Mouse (Mus musculus) forebrain, postnatal 0 days (tissue): ENCODE data around the gene Hipk3. TPM values are rescaled to one million over a fixed set of nuclear protein-coding genes. Genes with fewer than 3 reads are reported as not detected.
A peak's percentile ranks its signal among the peaks of the same experiment; 100 is the strongest.

Experiments used
- ATAC-seq: fragments of 200-750 bp; cut with Nextera tagmentation; 2 replicates; pipeline ENCODE4 v1.8.0; 2017; ENCODE audit warnings: mild to moderate bottlenecking, moderate library complexity
- DNase-seq: peaks from one replicate; pipeline ENCODE4 v3.0.0-alpha.2; 2015
- H3K27ac ChIP-seq: fragments of 300-500 bp; sonication (generic); 2 replicates; pipeline ENCODE4 v1.5.1; 2014; ENCODE audit warnings: low read depth, mild to moderate bottlenecking, antibody characterized with exemption, low read length, moderate library complexity, mixed read lengths
- H3K27me3 ChIP-seq: fragments of 300-500 bp; sonication (generic); 2 replicates; pipeline ENCODE4 v1.6.1; 2014; ENCODE audit warnings: mild to moderate bottlenecking, low read length, mixed read lengths; ENCODE audit not compliant: insufficient read depth
- H3K36me3 ChIP-seq: fragments of 300-500 bp; sonication (generic); 2 replicates; pipeline ENCODE4 v1.6.1; 2014; ENCODE audit warnings: mild to moderate bottlenecking, moderate library complexity; ENCODE audit not compliant: insufficient read depth
- H3K4me1 ChIP-seq: fragments of 300-500 bp; sonication (generic); 2 replicates; pipeline ENCODE4 v1.6.1; 2014; ENCODE audit warnings: antibody characterized with exemption; ENCODE audit not compliant: insufficient read depth
- H3K4me2 ChIP-seq: fragments of 300-500 bp; sonication (generic); 2 replicates; pipeline ENCODE4 v1.6.1; 2014; ENCODE audit warnings: low read depth, mild to moderate bottlenecking, moderate library complexity
- H3K4me3 ChIP-seq: fragments of 300-500 bp; sonication (generic); 2 replicates; pipeline ENCODE4 v1.5.1; 2014; ENCODE audit warnings: low read depth, low read length, mixed read lengths
- H3K9ac ChIP-seq: fragments of 300-500 bp; sonication (generic); 2 replicates; pipeline ENCODE4 v1.6.1; 2014; ENCODE audit warnings: mild to moderate bottlenecking
- H3K9me3 ChIP-seq: fragments of 300-500 bp; sonication (generic); 2 replicates; pipeline ENCODE4 v1.6.1; 2016; ENCODE audit warnings: low read length
- CTCF ChIP-seq: sonication (generic); IDR thresholded peaks from 2 replicates; pipeline ENCODE4 v1.5.1; 2016; ENCODE audit warnings: antibody characterized with exemption, control low read depth, low read depth
- whole genome bisulfite sequencing: fragments of 180-500 bp; shearing (Covaris S2); extraction: QIAGEN DNeasy Blood & Tissue Kit; methylation state at CpG from one replicate; pipeline ENCODE4 v1.1.7; 2014; 5-methylcytosine and 5-hydroxymethylcytosine counted together
- polyA plus RNA-seq: library from polyadenylated mRNA; unstranded; fragments of >200 nt; fragmentation: Nextera tagmentation; extraction: Ambion mirVana; gene quantifications from 2 replicates; pipeline ENCODE4 v1.2.1, GENCODE M21; 2015
- total RNA-seq: library from RNA; depleted of rRNA; stranded (reverse); fragments of >200 nt; gene quantifications from 2 replicates; pipeline ENCODE4 v1.2.3, GENCODE M21; 2014

The Hipk3 gene
- total and polyA plus RNA-seq, 2 experiments from 2014 or later, result 5.0 to 36.6 TPM

GRCm38 (mm10) chr2:104442341-104442740 is 51.9 kb downstream of the Hipk3 start:
- 77% methylated on average over 4 of the region's 4 CpGs for WGBS
- H3K27ac ChIP-seq, result no peak overlapping the region
- no peaks in the 10 kb centered on the region for H3K4me1 ChIP-seq
- ATAC-seq (no peak), DNase-seq (no peak)
- no peak overlapping the region for H3K9ac ChIP-seq
- no peak overlapping the region for H3K4me3 ChIP-seq
- no peaks in the 10 kb centered on the region for H3K27me3 ChIP-seq
- peaks cover 6% of the 10 kb centered on the region for H3K36me3 ChIP-seq
- TF ChIP-seq CTCF, result no peak
- H3K4me2 ChIP-seq, result no peak overlapping the region
- no peaks in the 10 kb centered on the region for H3K9me3 ChIP-seq

- WGBS, result 92% methylated on average over 3 of the region's 3 CpGs
- H3K27ac ChIP-seq, result no peak overlapping the region
- ATAC-seq (no peak), DNase-seq (no peak)
- no peak overlapping the region for H3K4me3 ChIP-seq
- no peak overlapping the region for H3K4me2 ChIP-seq
- H3K9me3 ChIP-seq, result no peaks in the 10 kb centered on the region
- H3K36me3 ChIP-seq, result peaks cover 43% of the 10 kb centered on the region
- H3K9ac ChIP-seq, result no peak overlapping the region
- H3K27me3 ChIP-seq, result no peaks in the 10 kb centered on the region
- H3K4me1 ChIP-seq, result no peaks in the 10 kb centered on the region
- TF ChIP-seq CTCF, result no peak
Measured at GRCm38 (mm10) chr2:104436226-104436625, 58.0 kb downstream of the Hipk3 start.

GRCm38 (mm10) chr2:104431067-104431466 is 63.2 kb downstream of the Hipk3 start:
- H3K27ac ChIP-seq, result no peak overlapping the region
- DNase-seq (no peak), ATAC-seq (no peak)
- H3K4me2 ChIP-seq, result no peak overlapping the region
- H3K27me3 ChIP-seq, result no peaks in the 10 kb centered on the region
- H3K4me1 ChIP-seq, result no peaks in the 10 kb centered on the region
- H3K9ac ChIP-seq, result no peak overlapping the region
- no peaks in the 10 kb centered on the region for H3K9me3 ChIP-seq
- peaks cover 42% of the 10 kb centered on the region for H3K36me3 ChIP-seq
- H3K4me3 ChIP-seq, result no peak overlapping the region
- 94% methylated on average over 6 of the region's 6 CpGs for WGBS
- TF ChIP-seq CTCF, result no peak

GRCm38 (mm10) chr2:104430566-104430965 is 63.7 kb downstream of the Hipk3 start:
- H3K4me3 ChIP-seq, result no peak overlapping the region
- H3K9me3 ChIP-seq, result no peaks in the 10 kb centered on the region
- no peak for TF ChIP-seq CTCF
- H3K9ac ChIP-seq, result no peak overlapping the region
- ATAC-seq (no peak), DNase-seq (no peak)
- no peaks in the 10 kb centered on the region for H3K4me1 ChIP-seq
- WGBS, result 60% methylated on average over 5 of the region's 5 CpGs
- H3K27me3 ChIP-seq, result no peaks in the 10 kb centered on the region
- H3K4me2 ChIP-seq, result no peak overlapping the region
- H3K36me3 ChIP-seq, result peaks cover 41% of the 10 kb centered on the region
- no peak overlapping the region for H3K27ac ChIP-seq

GRCm38 (mm10) chr2:104426112-104426511 is 68.1 kb downstream of the Hipk3 start:
- DNase-seq, result no peak
- H3K4me2 ChIP-seq, result no peak overlapping the region
- H3K36me3 ChIP-seq, result peaks cover 22% of the 10 kb centered on the region
- no peaks in the 10 kb centered on the region for H3K27me3 ChIP-seq
- no peak for ATAC-seq
- no peak for TF ChIP-seq CTCF
- H3K9me3 ChIP-seq, result no peaks in the 10 kb centered on the region
- H3K4me1 ChIP-seq, result no peaks in the 10 kb centered on the region
- 64% methylated on average over 3 of the region's 3 CpGs for WGBS
- no peak overlapping the region for H3K4me3 ChIP-seq
- no peak overlapping the region for H3K9ac ChIP-seq
- no peak overlapping the region for H3K27ac ChIP-seq

GRCm38 (mm10) chr2:104422230-104422629 is 72.0 kb downstream of the Hipk3 start:
- no peak overlapping the region for H3K27ac ChIP-seq
- 0 out of 2 replicates have a peak, but pooled peaks cover 7% of the 10 kb centered on the region for H3K36me3 ChIP-seq
- 6% methylated on average over 1 of the region's 1 CpGs for WGBS
- H3K9ac ChIP-seq, result no peak overlapping the region
- H3K27me3 ChIP-seq, result no peaks in the 10 kb centered on the region
- H3K4me3 ChIP-seq, result no peak overlapping the region
- H3K9me3 ChIP-seq, result no peaks in the 10 kb centered on the region
- peak; percentile 81 for TF ChIP-seq CTCF
- H3K4me1 ChIP-seq, result no peaks in the 10 kb centered on the region
- H3K4me2 ChIP-seq, result no peak overlapping the region
- DNase-seq (peak; percentile 69), ATAC-seq (peak; percentile 63)

GRCm38 (mm10) chr2:104420805-104421204 is 73.4 kb downstream of the Hipk3 start:
- DNase-seq, result no peak
- Histone ChIP-seq H3K9ac (no peak overlapping the region), H3K4me3 (no peak overlapping the region), H3K27ac (no peak overlapping the region), H3K9me3 (no peaks in the 10 kb centered on the region), H3K36me3 (0 out of 2 replicates have a peak, but pooled peaks cover 7% of the 10 kb centered on the region), H3K27me3 (no peaks in the 10 kb centered on the region), H3K4me2 (no peak overlapping the region), H3K4me1 (no peaks in the 10 kb centered on the region)
- WGBS, result 83% methylated on average over 4 of the region's 4 CpGs
- no peak for ATAC-seq
- TF ChIP-seq CTCF, result no peak

- Histone ChIP-seq H3K27ac (no peak overlapping the region), H3K9me3 (no peaks in the 10 kb centered on the region), H3K27me3 (no peaks in the 10 kb centered on the region), H3K4me3 (no peak overlapping the region), H3K36me3 (0 out of 2 replicates have a peak, but pooled peaks cover 2% of the 10 kb centered on the region), H3K4me2 (no peak overlapping the region), H3K9ac (no peak overlapping the region), H3K4me1 (no peaks in the 10 kb centered on the region)
- no peak for TF ChIP-seq CTCF
- no peak for ATAC-seq
- WGBS, result 83% methylated on average over 1 of the region's 1 CpGs
- DNase-seq, result no peak
Measured at GRCm38 (mm10) chr2:104419999-104420398, 74.2 kb downstream of the Hipk3 start.
